ENCODE assay signal across 10 mouse cellular contexts in the genomic region with DNA sequence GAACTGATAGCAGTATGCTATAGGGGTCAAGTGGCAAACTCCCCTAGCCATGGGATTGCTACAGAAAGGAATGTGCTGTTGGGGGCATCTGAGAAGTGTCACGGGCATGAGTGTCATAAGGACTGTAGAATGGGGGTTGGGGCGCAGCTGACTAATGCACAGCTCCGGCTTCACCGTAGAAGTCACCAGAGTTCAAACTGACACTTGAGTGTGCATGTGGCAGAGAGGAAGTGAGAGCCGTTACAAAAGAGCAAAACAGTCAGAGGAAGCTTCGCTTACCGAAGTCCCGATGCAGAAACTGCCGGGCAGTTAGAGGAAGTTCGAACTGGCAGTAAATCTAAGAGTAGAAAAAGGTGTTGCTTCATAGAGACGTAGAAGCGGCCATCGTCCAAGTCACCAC. TPM values are rescaled to one million over a fixed set of nuclear protein-coding genes. Genes with fewer than 3 reads are reported as not detected.
DNase-seq lines count a peak whose midpoint lies in the region; ATAC-seq and TF ChIP-seq lines count a peak whose summit lies in the region.
"Had no signal": no experiment of that assay in that cellular context is flagged by ENCODE, and none has a peak within 500 bp of the region (broad histone marks: within the 10 kb centered on the region; RNA-seq: fewer than 3 reads in every experiment).

No protein-coding gene starts in this region.

- H3K4me2 ChIP-seq in midbrain, postnatal 0 days (ENCODE audit: low read depth, low read length, poor library complexity, severe bottlenecking) = no peak overlapping the region
- H3K4me2 ChIP-seq: embryonic facial prominence, embryonic 13.5 days; limb, embryonic 15.5 days had no signal

- no peak for TF ChIP-seq CTCF in bone marrow, adult 2 months (IDR thresholded peaks at IDR 0.05; ENCODE audit: control insufficient read depth, insufficient read depth, low read length)
- TF ChIP-seq CTCF in midbrain, postnatal 0 days (IDR thresholded peaks at IDR 0.05) = no peak

- no peaks in the 10 kb centered on the region for H3K9me3 ChIP-seq in midbrain, postnatal 0 days (ENCODE audit: low read length)
- H3K9me3 ChIP-seq: embryonic facial prominence, embryonic 13.5 days; limb, embryonic 15.5 days had no signal

- no peak overlapping the region for H3K9ac ChIP-seq in midbrain, postnatal 0 days (replicated peaks; ENCODE audit: low read length, poor library complexity, severe bottlenecking)
- H3K9ac ChIP-seq: embryonic facial prominence, embryonic 13.5 days; limb, embryonic 15.5 days had no signal

- TF ChIP-seq POLR2A in bone marrow, adult 2 months (IDR thresholded peaks at IDR 0.05; ENCODE audit: borderline replicate concordance, control insufficient read depth, low read depth, low read length) = no peak

- under 1% methylated on average over 13 of the region's 13 CpGs for WGBS in bone marrow, adult 2 months
- WGBS in midbrain, postnatal 0 days = 84% methylated on average over 13 of the region's 13 CpGs

- H3K4me3 ChIP-seq in bone marrow, adult 2 months (replicated peaks; ENCODE audit: control insufficient read depth, low read depth, low read length) = no peak overlapping the region
- H3K4me3 ChIP-seq in midbrain, postnatal 0 days (ENCODE audit: low read depth, low read length) = no peak overlapping the region
- H3K4me3 ChIP-seq: embryonic facial prominence, embryonic 13.5 days; limb, embryonic 15.5 days had no signal

- H3K27ac ChIP-seq in bone marrow, adult 2 months (ENCODE audit: control insufficient read depth, insufficient read depth, low read depth, low read length, poor library complexity) = peak overlapping the region; percentile 95
- H3K27ac ChIP-seq in midbrain, postnatal 0 days (ENCODE audit: low read depth, low read length) = no peak overlapping the region
- H3K27ac ChIP-seq: embryonic facial prominence, embryonic 13.5 days; limb, embryonic 15.5 days had no signal

- peaks cover 6% of the 10 kb centered on the region for H3K4me1 ChIP-seq in bone marrow, adult 2 months (ENCODE audit: control insufficient read depth, insufficient read depth, low read length)
- no peaks in the 10 kb centered on the region for H3K4me1 ChIP-seq in midbrain, postnatal 0 days (ENCODE audit: insufficient read depth, low read length)
- H3K4me1 ChIP-seq: embryonic facial prominence, embryonic 13.5 days; limb, embryonic 15.5 days had no signal

- no peaks in the 10 kb centered on the region for H3K27me3 ChIP-seq in midbrain, postnatal 0 days (ENCODE audit: insufficient read depth, low read length)
- H3K27me3 ChIP-seq: embryonic facial prominence, embryonic 13.5 days; limb, embryonic 15.5 days had no signal

- ATAC-seq in midbrain, postnatal 0 days (ENCODE audit: low FRiP score) = no peak

- DNase-seq in adrenal gland, adult (ENCODE audit: inconsistent age in 2 of 2, low spot score in 1 of 2) = peak; percentile 24 to 45
- no peak for DNase-seq in adrenal gland, postnatal 4 days (ENCODE audit: low spot score in 2 of 2)
- peak; percentile 7 for DNase-seq in kidney, postnatal 10 days
- DNase-seq in monocyte, adult 2 months (ENCODE audit: low read depth in 1 of 2, low spot score in 2 of 2) = peak; percentile 78 to 89
- DNase-seq in embryo, embryonic 11 days = no peak
- DNase-seq in layer of hippocampus, postnatal 10 days (ENCODE audit: low spot score in 2 of 2) = no peak
- DNase-seq in midbrain, postnatal 0 days (ENCODE audit: low spot score) = no peak

- no peaks in the 10 kb centered on the region for H3K36me3 ChIP-seq in midbrain, postnatal 0 days (ENCODE audit: insufficient read depth, low read length)
- H3K36me3 ChIP-seq: embryonic facial prominence, embryonic 13.5 days; limb, embryonic 15.5 days had no signal

RNA-seq across cellular contexts. Expression of a gene that starts 20.6 kb away (rescaled TPM):
- total RNA-seq in adrenal gland, postnatal 4 days (2021) = 1 to 10 TPM; 5.1 to 7.1 TPM
- polyA plus RNA-seq in bone marrow, adult 2 months (2011; ENCODE audit: insufficient read depth, insufficient read length, low replicate concordance, missing spikeins) = not detected in 2 replicates
- total RNA-seq in layer of hippocampus, postnatal 10 days (2021) = not detected
- total RNA-seq in midbrain, postnatal 0 days (2014; rRNA removed) = 0.42 and 0.44 TPM in 2 replicates
- polyA plus RNA-seq in midbrain, postnatal 0 days (2015; fragmentation: Nextera tagmentation; extraction: Ambion mirVana) = 0.21 and 0.55 TPM in 2 replicates

Comparison
In these comparisons a context has a peak if more than half of its experiments do, and no peak if none do; other contexts are left out.
1. DNase-seq: peak in adrenal gland, adult (2 of 2), kidney, postnatal 10 days (single experiment) and monocyte, adult 2 months (2 of 2); none in adrenal gland, postnatal 4 days (0 of 2), embryo, embryonic 11 days (single experiment), layer of hippocampus, postnatal 10 days (0 of 2) and midbrain, postnatal 0 days (single experiment).